Mouse (Mus musculus) megakaryocyte-erythroid progenitor cell, adult 5-6 weeks (primary cell): Measurements from ENCODE around the gene Cd82. TPM values are rescaled to one million over a fixed set of nuclear protein-coding genes. Genes with fewer than 3 reads are reported as not detected.

Experiments used
- ATAC-seq: replicated peaks from 2 replicates; pipeline ENCODE4 v1.8.0; 2016; ENCODE audit warnings: mild to moderate bottlenecking, inconsistent platforms; ENCODE audit not compliant: severe bottlenecking, poor library complexity, low FRiP score, low TSS enrichment
- total RNA-seq, 2 experiments: library from RNA; stranded (forward) in 1 of 2; stranded (reverse) in 1 of 2; fragments of 200-1000, 215-1000 nt in 1 of 2; fragments of >200 nt in 1 of 2; fragmentation: Nextera tagmentation in 1 of 2; gene quantifications; 2 replicates each; pipeline ENCODE4 v1.2.3; 2014 to 2017

Cd82 gene
- total RNA-seq, 2 experiments from 2014 or later = 86.4 to 105 TPM

DNA sequence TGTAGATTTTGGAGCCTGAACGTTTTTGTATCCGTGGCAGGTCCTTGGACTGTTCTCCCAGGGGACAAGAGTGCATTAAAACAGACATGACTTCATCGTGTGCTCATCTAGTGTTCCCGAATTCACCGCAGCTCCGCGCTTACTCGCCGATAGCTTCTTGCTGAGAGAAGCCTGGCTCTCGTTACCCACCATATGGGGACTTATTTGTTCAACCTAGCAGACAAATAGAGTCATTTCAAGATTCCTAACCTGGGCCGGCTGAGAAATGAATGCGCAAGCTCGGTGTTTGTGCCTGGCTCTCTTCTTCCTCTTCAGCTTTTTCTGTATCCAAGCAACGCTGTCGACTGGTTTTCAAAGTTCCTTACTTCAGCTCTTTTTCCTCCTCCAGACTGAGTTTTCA, 85.1 kb downstream of the Cd82 start:
- ATAC-seq = no peak

DNA sequence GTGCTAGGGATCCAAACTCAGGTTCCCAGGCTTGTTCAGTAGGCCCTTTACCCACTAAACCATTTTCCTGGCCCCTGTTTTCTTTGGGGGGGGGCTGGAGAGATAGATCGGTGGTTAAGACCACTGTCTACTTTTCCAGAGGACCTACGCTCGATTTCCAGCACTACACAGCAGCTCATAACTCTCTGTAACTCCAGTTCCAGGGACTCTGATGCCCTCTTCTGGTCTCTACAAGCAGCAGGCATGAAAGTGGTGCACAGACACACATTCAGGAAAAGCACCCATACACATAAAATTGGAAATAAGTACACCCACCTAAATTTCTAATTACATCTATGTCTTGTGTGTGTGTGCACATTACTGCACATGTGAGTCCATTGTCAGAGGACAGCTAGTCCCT, 85.8 kb downstream of the Cd82 start:
- no peak for ATAC-seq

DNA sequence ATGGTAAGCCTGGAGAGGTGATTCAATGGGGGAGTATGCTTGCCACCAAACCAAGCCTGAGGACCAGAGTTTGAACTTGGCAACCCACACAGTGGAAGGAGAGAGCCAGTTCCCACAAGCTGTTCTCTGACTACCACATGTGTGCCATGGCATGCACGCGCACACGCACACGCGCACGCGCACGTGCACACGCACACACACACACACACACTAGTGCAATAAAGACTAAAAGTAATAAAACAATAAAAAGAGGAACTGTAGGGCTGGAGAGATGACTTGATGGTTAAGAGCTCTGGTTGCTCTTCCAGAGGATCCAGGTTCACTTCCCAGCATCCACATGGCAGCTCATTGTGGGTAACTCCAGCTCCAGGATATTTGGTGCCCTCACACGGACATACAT, 90.1 kb downstream of the Cd82 start:
- ATAC-seq = no peak

DNA sequence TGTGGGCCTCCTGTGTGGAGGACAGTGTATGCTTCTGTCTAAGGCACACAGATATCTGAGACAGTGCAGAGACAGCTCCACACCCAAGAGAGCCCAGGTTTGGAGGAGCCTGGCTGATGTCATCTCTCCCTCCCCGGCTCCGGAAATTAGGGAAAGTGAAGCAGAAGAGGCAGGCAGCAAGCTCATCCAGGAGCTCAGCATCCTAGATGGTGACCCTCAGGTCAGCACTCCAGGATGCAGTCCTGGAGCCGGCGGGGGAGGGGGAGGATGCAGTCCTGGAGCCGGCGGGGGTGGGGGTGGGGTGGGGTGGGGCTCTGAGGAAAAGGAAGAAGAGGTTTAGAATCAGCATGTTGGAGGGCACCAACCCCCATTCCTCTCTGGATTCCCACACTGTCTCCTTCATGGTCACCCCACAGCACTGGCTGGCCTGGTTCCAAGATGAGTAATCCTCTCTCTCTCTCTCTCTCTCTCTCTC, 90.8 kb downstream of the Cd82 start:
- ATAC-seq = no peak

Other genes with a start within 250 kb of the Cd82 start
- 4.1 TPM in 1 of 2 replicates, not detected in the other for gene Tspan18, start 128.6 kb downstream of the Cd82 start, total RNA-seq (2014; fragmentation: Nextera tagmentation)
- gene Tspan18, start 128.6 kb downstream of the Cd82 start, total RNA-seq (2017) = not detected in 2 replicates
- gene Gm10803, start 97.4 kb upstream of the Cd82 start, total RNA-seq (2014; fragmentation: Nextera tagmentation) = not detected in 2 replicates
- gene Gm10803, start 97.4 kb upstream of the Cd82 start, total RNA-seq (2017) = not detected in 2 replicates
- not detected in 2 replicates for gene Alx4, start 179.2 kb upstream of the Cd82 start, total RNA-seq (2014; fragmentation: Nextera tagmentation)
- not detected in 2 replicates for gene Alx4, start 179.2 kb upstream of the Cd82 start, total RNA-seq (2017)